Mouse (Mus musculus) stomach, embryonic 14.5 days (tissue): Measurements from ENCODE around the gene Itga2b. TPM values are rescaled to one million over a fixed set of nuclear protein-coding genes. Genes with fewer than 3 reads are reported as not detected.

ENCODE experiments used
- ATAC-seq: fragments of 200-750 bp; cut with Nextera tagmentation; 2 replicates; pipeline ENCODE4 v1.8.0; 2017; ENCODE audit warnings: low read depth, moderate TSS enrichment; ENCODE audit not compliant: insufficient number of reproducible peaks, insufficient read depth, low FRiP score
- H3K27ac ChIP-seq: fragments of 300-500 bp; sonication (generic); 2 replicates; pipeline ENCODE4 v1.5.1; 2014; ENCODE audit warnings: mild to moderate bottlenecking, low read length, moderate library complexity, mixed read lengths
- H3K27me3 ChIP-seq: fragments of 300-500 bp; sonication (generic); 2 replicates; pipeline ENCODE4 v1.6.1; 2014; ENCODE audit warnings: low read length, control low read depth, mixed read lengths; ENCODE audit not compliant: control insufficient read depth, insufficient read depth
- H3K36me3 ChIP-seq: fragments of 300-500 bp; sonication (generic); 2 replicates; pipeline ENCODE4 v1.6.1; 2014; ENCODE audit warnings: mild to moderate bottlenecking, control low read depth, low read length, moderate library complexity, mixed read lengths; ENCODE audit not compliant: control insufficient read depth, insufficient read depth
- H3K4me1 ChIP-seq: fragments of 300-500 bp; sonication (generic); 2 replicates; pipeline ENCODE4 v1.6.1; 2014; ENCODE audit warnings: low read length, control low read depth, mixed read lengths; ENCODE audit not compliant: control insufficient read depth, insufficient read depth
- H3K4me2 ChIP-seq: fragments of 300-500 bp; sonication (generic); replicated peaks from 2 replicates; pipeline ENCODE4 v1.6.1; 2014; ENCODE audit warnings: low read depth, low read length, control low read depth
- H3K4me3 ChIP-seq: fragments of 300-500 bp; sonication (generic); 2 replicates; pipeline ENCODE4 v1.5.1; 2014; ENCODE audit warnings: low read depth, low read length, control low read depth
- H3K9ac ChIP-seq: fragments of 300-500 bp; sonication (generic); replicated peaks from 2 replicates; pipeline ENCODE4 v1.6.1; 2014; ENCODE audit warnings: low read depth, mild to moderate bottlenecking, control low read depth, low read length, moderate library complexity, mixed read lengths
- H3K9me3 ChIP-seq: fragments of 300-500 bp; sonication (generic); 2 replicates; pipeline ENCODE4 v1.6.1; 2016; ENCODE audit warnings: low read depth, low read length, control low read depth; ENCODE audit not compliant: control insufficient read depth
- whole genome bisulfite sequencing: fragments of 180-500 bp; shearing (Covaris S2); extraction: QIAGEN DNeasy Blood & Tissue Kit; methylation state at CpG from one replicate; pipeline ENCODE4 v1.1.7; 2014; 5-methylcytosine and 5-hydroxymethylcytosine counted together
- microRNA-seq: library from miRNA; unstranded; fragments of <30 nt; microRNA quantifications from one replicate; pipeline ENCODE4, GENCODE M21; 2016
- polyA plus RNA-seq: library from polyadenylated mRNA; unstranded; fragments of >200 nt; fragmentation: Nextera tagmentation; extraction: Ambion mirVana; gene quantifications from 2 replicates; pipeline ENCODE4 v1.2.1, GENCODE M21; 2014

Gene Itga2b
- polyA plus RNA-seq, 1 experiment from 2014 or later = 6.4 TPM

DNA sequence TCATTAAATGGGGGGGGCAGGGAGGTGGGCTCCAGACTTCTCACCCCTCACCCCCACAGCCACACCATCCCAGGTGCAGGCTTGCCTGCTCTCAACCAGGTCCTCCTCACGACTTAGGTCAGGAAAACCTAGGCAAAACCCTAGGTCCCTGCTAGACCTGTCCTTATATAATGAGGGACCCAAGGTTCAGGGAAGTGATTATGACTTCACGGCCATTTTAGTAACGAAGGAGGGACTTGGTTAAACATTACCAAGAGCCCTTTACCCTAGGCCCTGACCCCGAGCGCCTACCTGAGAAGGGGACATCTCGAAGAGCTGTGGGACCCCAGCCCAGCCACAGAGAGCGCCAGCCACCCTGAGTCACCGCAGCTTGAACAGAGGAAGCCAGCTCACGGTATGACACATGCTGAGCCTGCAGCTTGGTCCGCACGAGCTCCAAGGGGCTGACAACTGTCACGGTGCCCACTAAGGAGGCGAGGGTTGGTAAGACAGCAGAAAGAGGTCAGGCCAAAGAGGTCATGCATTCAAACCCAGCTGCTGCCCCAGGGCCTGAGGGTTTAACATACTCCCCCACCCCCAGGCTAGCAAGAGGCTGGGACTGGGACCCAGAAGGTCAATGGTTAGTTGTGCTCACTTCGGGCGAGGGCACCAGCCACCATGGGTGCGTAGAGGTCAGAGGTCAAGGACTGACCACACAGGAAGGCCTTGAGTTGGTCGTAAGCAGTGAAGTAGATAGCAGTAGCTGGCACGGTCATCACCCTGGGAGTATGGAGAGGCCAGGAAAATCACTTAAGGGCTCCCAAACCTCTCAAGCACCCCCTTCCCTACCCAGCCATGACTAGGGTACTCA lies 65.5 kb downstream of the Itga2b start:
- ATAC-seq = no peak
- 72% methylated on average over 18 of the region's 18 CpGs for WGBS
- no peak overlapping the region for H3K27ac ChIP-seq
- H3K36me3 ChIP-seq = peaks cover 25% of the 10 kb centered on the region
- no peak overlapping the region for H3K4me2 ChIP-seq
- peaks cover 25% of the 10 kb centered on the region for H3K4me1 ChIP-seq
- no peaks in the 10 kb centered on the region for H3K9me3 ChIP-seq
- H3K9ac ChIP-seq = no peak overlapping the region
- H3K4me3 ChIP-seq = no peak overlapping the region
- peaks cover 9% of the 10 kb centered on the region for H3K27me3 ChIP-seq

DNA sequence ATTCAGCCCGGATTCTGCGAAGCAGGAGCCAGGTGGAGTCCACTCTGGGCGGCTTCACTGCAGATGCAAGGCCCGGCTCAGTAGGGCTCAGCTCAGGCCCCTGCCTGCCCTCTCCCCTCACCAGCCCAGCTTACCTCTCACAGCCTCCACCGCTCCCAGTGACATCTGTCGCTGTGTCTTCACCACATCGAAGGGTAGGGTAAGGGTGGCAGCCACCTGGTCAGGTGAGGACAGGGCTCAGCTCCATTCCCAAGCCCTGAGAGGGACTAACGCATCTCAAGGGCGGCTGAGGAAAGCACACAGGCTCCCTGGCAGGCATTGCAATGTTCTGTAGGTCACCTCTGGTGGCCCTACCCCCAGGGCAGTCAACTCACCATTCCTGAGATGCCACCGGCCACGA lies 66.3 kb downstream of the Itga2b start:
- WGBS = 96% methylated on average over 11 of the region's 11 CpGs
- Histone ChIP-seq H3K36me3 (peaks cover 25% of the 10 kb centered on the region), H3K4me1 (peaks cover 22% of the 10 kb centered on the region)

More for the DNA sequence above, 66.3 kb downstream of the Itga2b start:
- Histone ChIP-seq H3K9ac (no peak overlapping the region), H3K27me3 (peaks cover 15% of the 10 kb centered on the region), H3K27ac (no peak overlapping the region), H3K4me3 (no peak overlapping the region), H3K9me3 (no peaks in the 10 kb centered on the region), H3K4me2 (no peak overlapping the region)
- ATAC-seq = no peak

Small RNA genes lying within 50 kb of the gene (microRNA-seq; reads per million reads assigned to microRNA genes)
- gene Mir6930 = not detected

Other genes with a start within 250 kb of the Itga2b start
- gene Hdac5, start 240.0 kb downstream of the Itga2b start, polyA plus RNA-seq = 41.5 and 46.4 TPM in 2 replicates
- gene BC030867, start 221.2 kb downstream of the Itga2b start, polyA plus RNA-seq = 11.4 and 11.8 TPM in 2 replicates
- not detected in 2 replicates for gene Asb16, start 201.4 kb downstream of the Itga2b start, polyA plus RNA-seq
- gene Tmub2, start 185.2 kb downstream of the Itga2b start, polyA plus RNA-seq = 53.0 and 55.0 TPM in 2 replicates
- gene Atxn7l3, start 173.5 kb downstream of the Itga2b start, polyA plus RNA-seq = 18.7 and 19.0 TPM in 2 replicates
- 77.3 and 87.2 TPM in 2 replicates for gene Ubtf, start 150.4 kb downstream of the Itga2b start, polyA plus RNA-seq
- gene Slc4a1, start 103.9 kb downstream of the Itga2b start, polyA plus RNA-seq = 4.2 and 4.6 TPM in 2 replicates
- 7.9 and 9.7 TPM in 2 replicates for gene Rundc3a, start 76.7 kb downstream of the Itga2b start, polyA plus RNA-seq
- gene Slc25a39, start 62.2 kb downstream of the Itga2b start, polyA plus RNA-seq = 215 and 216 TPM in 2 replicates
- gene Grn, start 39.8 kb downstream of the Itga2b start, polyA plus RNA-seq = 112 and 122 TPM in 2 replicates
- 7.1 and 8.0 TPM in 2 replicates for gene Fam171a2, start 22.4 kb downstream of the Itga2b start, polyA plus RNA-seq
- 55.4 and 64.7 TPM in 2 replicates for gene Gpatch8, start 86.3 kb upstream of the Itga2b start, polyA plus RNA-seq
- 15.9 and 18.9 TPM in 2 replicates for gene Gm11627, start 109.3 kb upstream of the Itga2b start, polyA plus RNA-seq
- gene Fzd2, start 134.3 kb upstream of the Itga2b start, polyA plus RNA-seq = 30.5 and 30.6 TPM in 2 replicates
- gene Meioc, start 193.6 kb upstream of the Itga2b start, polyA plus RNA-seq = 0.80 and 1.2 TPM in 2 replicates
- gene Ccdc43, start 227.7 kb upstream of the Itga2b start, polyA plus RNA-seq = 39.5 and 47.1 TPM in 2 replicates